Mouse (Mus musculus) adrenal gland, postnatal 10 days (tissue): ENCODE data around the gene Dnajc16. TPM values are rescaled to one million over a fixed set of nuclear protein-coding genes. Genes with fewer than 3 reads are reported as not detected.
A peak's percentile ranks its signal among the peaks of the same experiment; 100 is the strongest.
"Not testable (repeated sequence)": the region's sequence is repeated elsewhere in the genome, so short reads cannot be mapped to it uniquely, and the experiment has no call there.

Experiments used
- DNase-seq: peaks from one replicate; pipeline ENCODE4 v3.0.0; 2021; ENCODE audit warnings: mixed read lengths
- total RNA-seq, 2 experiments: library from RNA; stranded (reverse); gene quantifications; 2 replicates each; pipeline ENCODE4 v1.2.3; 2021

Gene Dnajc16
- total RNA-seq, 2 experiments from 2014 or later = 16.1 to 16.8 TPM

GRCm38 (mm10) chr4:141796356-141796755 lies 5.6 kb upstream of the Dnajc16 start:
- peak; percentile 35 for DNase-seq

GRCm38 (mm10) chr4:141794152-141794535 lies 3.4 kb upstream of the Dnajc16 start:
- no peak for DNase-seq

GRCm38 (mm10) chr4:141793282-141794151 lies 2.8 kb upstream of the Dnajc16 start, which contains the start of gene Casp9:
TSS of gene Casp9 (plus strand) at chr4:141793612.
- DNase-seq = peak; percentile 99

GRCm38 (mm10) chr4:141792554-141793281 lies 2.0 kb upstream of the Dnajc16 start:
- DNase-seq = no peak

- DNase-seq = no peak
Observed at GRCm38 (mm10) chr4:141791951-141792350, 1.2 kb upstream of the Dnajc16 start.

DNA sequence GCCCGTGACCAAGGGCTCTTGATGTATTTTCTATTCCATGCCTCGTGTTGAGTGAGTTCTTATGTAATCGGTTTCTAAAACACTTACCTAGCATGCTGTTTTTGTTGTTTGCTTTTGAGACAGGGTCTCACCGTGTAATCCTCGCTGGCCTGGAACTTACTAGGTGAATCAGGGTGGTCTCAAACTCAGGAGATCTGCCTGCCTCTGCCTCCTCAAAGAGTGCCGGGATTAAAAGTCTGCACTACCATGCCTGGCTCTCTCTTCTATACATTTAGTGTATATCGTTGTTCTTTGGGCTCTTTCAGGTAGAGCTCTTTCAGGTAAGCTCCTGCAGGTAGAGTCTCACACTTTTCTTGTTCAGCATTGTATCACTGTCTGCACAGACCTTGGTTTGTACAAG lies 755 bp upstream of the Dnajc16 start:
- no peak for DNase-seq

DNA sequence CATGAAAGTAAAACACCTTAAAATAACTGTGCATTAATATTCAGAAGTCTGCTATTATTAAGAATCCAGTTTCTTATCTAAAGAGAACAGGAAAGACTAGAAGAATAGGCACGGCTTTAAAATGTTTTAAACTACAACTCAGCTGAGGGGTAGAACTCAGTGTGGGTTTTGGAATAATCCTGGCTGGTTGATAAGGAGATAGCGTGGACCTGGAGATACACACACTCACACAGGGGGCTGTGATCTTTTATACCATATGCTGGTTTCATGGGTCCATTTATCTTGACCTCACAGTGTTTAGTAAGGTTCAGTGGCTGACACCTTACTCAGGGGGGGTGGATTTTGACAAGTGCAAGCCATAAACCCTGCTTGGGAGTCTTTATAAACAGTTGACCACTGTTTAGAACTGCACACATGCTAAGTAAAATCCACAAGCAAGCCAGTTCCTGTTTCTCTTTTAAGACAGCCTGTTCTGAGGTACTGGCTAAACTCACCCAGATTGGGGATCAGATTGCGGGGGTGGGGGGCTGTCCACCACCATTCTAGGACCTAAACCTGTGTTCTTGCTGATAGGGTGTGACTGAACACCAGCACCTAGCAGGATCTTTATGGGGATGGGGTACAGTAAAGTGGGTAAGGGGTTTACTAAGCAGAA lies 1.0 kb downstream of the Dnajc16 start:
- no peak for DNase-seq

GRCm38 (mm10) chr4:141787462-141787861 lies 3.3 kb downstream of the Dnajc16 start:
- DNase-seq = no peak

GRCm38 (mm10) chr4:141787046-141787445 lies 3.7 kb downstream of the Dnajc16 start:
- DNase-seq = no peak

DNA sequence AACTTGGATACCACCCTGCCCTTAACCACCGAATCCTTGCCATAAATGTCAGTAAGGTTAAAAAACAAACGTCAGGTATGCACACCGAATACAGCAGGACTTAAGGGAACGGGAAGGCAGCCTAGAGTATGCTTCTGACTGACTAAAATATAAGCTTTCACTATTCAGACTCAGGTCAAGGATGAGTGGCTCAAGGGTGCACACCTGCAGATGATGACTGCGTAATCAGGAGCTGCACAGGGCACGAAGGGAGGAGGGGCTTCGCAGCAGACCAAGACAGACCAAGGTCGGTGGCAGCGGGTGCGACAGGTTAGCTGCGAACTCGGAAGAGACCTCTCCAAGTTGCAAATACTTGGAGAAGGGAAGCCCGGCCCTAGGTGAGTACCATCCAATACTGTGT lies 4.6 kb downstream of the Dnajc16 start:
- no peak for DNase-seq

- DNase-seq = no peak
Observed at GRCm38 (mm10) chr4:141784835-141785234, 5.9 kb downstream of the Dnajc16 start.

DNA sequence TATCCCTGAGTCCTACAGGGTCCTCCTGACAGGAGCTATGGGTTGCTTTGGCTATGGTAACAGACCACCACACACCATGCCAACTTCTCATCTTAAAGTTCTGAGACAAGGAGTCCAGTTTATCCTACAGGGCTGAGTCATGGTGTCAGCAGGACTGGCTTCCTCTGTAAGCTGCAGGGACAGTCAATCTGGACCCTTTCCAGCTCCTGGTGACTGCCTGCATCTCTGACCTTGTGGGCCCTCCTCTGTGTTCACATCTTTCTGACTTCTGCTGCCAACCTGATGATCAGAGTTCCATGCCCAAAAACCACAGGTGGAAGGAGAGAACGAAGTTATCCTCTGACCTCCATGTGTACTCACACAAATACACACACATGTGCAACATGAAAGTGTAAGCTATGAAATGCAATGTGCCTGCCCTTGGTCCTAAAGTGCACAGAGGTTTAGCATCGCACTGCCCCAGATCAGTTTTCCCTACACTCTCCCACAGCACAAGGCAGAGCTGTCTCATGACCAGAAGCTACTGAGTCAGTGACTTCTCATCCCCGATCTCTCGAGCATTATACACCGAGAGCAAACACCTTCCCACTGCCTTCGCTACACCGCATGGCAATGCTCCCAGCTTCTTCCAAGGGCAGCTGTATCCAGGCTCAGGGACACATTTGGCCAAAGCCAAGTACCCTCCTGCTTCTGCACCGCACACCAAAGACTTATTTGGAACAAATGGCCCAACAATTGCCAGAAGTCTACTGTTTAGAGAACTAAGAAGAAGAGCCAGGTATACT lies 9.3 kb downstream of the Dnajc16 start:
- peak; percentile 73 for DNase-seq

DNA sequence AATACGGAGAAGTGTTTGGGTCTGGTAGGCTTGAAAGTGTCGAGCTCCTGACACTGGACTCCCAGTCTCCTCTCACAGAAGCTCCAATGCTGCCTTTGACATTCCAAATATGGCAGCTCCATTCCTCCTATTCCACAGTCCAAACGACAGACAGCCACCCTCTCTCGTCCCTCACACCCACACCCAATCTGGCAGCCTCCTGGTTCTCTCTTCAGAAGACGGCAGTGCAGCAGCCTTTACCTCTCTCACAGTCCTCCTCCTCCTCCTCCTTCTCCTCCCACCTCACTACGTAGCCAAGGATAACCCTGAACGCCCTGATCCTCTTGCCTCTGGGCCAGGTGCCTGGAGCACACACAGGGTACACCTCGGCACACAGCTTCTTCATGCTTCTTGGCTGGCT lies 10.9 kb downstream of the Dnajc16 start:
- no peak for DNase-seq

DNA sequence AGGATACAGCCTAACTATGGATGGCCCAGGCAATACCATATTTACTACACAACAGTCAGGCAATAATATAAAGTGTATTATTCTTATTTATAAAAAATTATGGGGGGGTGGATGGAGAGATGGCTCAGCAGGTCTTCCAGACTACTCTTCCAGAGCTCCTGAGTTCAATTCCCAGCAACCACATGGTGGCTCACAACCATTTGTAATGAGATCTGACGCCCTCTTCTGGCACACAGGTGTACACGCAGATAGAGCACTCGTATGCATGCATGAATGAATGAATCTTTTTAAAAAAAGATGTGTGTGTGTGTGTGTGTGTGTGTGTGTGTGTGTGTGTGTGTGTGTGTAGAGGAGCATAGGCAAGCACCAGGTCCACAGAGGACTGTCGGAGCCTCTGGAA lies 17.7 kb downstream of the Dnajc16 start:
- not testable (repeated sequence) for DNase-seq

GRCm38 (mm10) chr4:141771823-141772222 lies 18.9 kb downstream of the Dnajc16 start:
- no peak for DNase-seq

DNA sequence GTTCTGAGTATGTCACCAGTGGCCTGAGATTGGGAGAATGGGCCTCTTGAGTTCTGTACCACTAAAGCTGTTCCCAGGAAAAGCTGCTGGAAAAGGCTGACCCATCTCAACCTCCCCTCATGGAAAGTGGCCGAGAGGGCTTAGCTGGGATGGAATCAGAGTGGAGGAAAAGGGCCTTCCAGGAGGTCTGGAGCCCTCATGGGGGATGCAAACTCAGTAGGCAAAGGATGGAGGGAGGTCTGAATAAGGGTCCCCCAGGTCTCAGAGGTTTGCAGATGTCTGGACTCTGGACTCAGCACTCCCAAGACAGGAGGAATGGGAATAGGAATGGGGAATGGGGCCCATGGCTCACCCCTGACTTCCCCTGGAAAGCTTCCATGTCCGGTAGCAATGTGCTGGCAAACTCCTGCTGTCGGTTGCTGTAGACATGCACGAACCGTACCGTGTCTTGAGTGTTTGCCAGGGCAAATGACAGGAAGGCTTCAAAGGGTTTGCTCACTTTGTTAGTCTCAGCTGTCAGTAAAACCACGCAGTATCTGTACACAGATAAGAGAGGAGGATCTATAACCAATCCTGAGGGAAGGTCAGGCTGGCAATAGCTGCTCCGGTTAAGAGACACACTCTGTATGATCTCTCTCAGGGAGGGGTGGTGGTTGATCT lies 21.1 kb downstream of the Dnajc16 start:
- no peak for DNase-seq

DNA sequence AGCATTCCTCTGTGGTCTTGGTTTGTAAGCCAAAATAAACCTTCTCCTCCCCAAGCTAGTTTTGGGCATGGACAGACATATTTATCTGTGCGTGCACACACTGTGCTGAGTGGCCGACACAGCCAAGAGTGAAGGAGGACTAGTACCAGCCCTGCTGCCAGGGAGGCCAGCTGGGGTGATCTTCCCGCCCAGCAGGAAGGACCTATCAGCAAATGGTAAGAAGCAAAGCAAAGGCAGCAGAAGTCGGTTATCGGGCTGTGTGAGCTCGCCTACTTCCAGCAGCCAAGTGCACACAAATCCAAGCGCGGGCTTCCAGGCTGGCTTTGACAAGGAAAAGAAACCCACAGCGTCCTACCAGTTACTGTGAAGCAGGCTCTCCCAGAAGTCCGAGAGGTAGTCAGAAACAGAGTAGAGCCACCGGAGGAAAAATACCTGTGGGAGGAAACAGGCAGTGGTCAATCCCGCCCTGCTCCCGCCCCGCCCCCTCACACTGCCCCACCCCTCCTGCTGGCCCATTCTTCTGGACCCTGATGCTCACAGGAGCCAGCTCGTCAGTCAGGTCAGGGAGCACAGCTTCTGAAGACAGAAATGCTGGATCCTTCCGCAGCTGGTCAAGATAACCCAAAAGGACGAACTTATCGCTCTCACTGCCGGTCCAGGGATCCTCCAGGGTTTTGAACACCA lies 23.2 kb downstream of the Dnajc16 start:
- DNase-seq = no peak

DNA sequence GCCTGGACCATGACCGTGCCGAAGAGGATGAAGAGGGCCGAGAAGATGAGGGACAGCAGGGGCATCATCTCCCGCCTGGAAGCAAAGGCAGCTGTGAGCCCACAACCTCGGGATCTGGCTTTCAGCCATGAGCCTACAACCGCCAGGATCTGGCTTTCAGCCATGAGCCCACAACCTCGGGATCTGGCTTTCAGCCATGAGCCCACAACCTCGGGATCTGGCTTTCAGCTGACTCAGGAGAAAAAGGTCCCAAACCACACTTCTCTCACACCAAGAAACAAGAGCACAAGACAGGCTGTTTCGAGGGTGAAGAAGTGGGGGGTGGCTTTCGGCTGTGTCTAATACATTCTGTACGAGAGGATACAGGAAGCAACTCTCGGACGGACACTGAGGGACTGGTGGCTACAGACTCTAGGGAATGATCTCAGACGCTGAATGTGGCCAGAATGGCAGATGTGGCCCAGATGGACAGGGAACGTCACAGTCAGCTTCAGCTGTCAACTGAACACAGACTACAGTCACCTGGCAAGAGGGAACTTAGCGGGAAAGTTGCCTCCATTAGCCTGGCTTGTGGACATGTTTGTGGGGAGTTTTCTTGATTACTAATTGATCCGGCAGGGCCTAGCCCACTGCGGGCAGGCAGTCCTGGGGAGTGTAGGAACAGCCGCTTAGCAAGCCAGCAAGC lies 23.9 kb downstream of the Dnajc16 start:
- no peak for DNase-seq

DNA sequence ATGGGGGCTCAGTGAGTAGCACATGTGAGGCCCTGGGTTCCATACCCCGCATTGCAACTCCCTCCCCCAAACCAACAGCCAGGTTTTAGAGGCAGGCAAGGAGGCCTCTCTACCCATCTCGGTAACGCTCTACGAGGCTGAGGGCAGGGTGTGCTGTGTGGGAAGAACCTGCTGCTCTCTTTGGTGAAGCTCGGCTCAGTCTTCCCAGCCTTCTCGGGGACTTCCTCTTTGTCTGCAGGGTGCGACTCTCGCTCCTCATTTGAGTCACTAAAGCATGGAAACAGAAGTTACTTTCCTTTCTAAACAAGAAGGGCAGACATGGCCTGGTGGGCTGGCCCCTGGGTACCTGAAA lies 24.4 kb downstream of the Dnajc16 start:
- DNase-seq = no peak

GRCm38 (mm10) chr4:141765008-141765407 lies 25.7 kb downstream of the Dnajc16 start:
- no peak for DNase-seq
